Mouse (Mus musculus) limb, embryonic 11.5 days (tissue): ENCODE measurements around the gene Usp17la. TPM values are rescaled to one million over a fixed set of nuclear protein-coding genes. Genes with fewer than 3 reads are reported as not detected.
"Not testable (repeated sequence)": the region's sequence is repeated elsewhere in the genome, so short reads cannot be mapped to it uniquely, and the experiment has no call there.

Experiments used
- ATAC-seq: fragments of 200-750 bp; cut with Nextera tagmentation; 2 replicates; pipeline ENCODE4 v1.8.0; 2017; ENCODE audit warnings: low read depth; ENCODE audit not compliant: insufficient number of reproducible peaks, low FRiP score, low TSS enrichment
- DNase-seq: peaks from one replicate; pipeline ENCODE4 v3.0.0-alpha.2; 2015; ENCODE audit warnings: low spot score
- H3K27ac ChIP-seq: fragments of 300-500 bp; sonication (generic); replicated peaks from 2 replicates; pipeline ENCODE4 v1.5.1; 2014; ENCODE audit warnings: low read depth, mild to moderate bottlenecking, low read length
- H3K27me3 ChIP-seq: fragments of 300-500 bp; sonication (generic); 2 replicates; pipeline ENCODE4 v1.6.1; 2014; ENCODE audit warnings: mild to moderate bottlenecking, low read length, mixed read lengths; ENCODE audit not compliant: control insufficient read depth, insufficient read depth
- H3K36me3 ChIP-seq: fragments of 300-500 bp; sonication (generic); 2 replicates; pipeline ENCODE4 v1.6.1; 2014; ENCODE audit warnings: mild to moderate bottlenecking, low read length, moderate library complexity, mixed read lengths; ENCODE audit not compliant: control insufficient read depth, insufficient read depth
- H3K4me1 ChIP-seq: fragments of 300-500 bp; sonication (generic); 2 replicates; pipeline ENCODE4 v1.6.1; 2014; ENCODE audit warnings: low read length, mixed read lengths; ENCODE audit not compliant: control insufficient read depth, insufficient read depth
- H3K4me2 ChIP-seq: fragments of 300-500 bp; sonication (generic); 2 replicates; pipeline ENCODE4 v1.6.1; 2014; ENCODE audit warnings: low read depth, mild to moderate bottlenecking, moderate library complexity; ENCODE audit not compliant: severe bottlenecking
- H3K4me3 ChIP-seq: fragments of 300-500 bp; sonication (generic); 2 replicates; pipeline ENCODE4 v1.5.1; 2014; ENCODE audit warnings: low read depth, low read length
- H3K9ac ChIP-seq: fragments of 300-500 bp; sonication (generic); 2 replicates; pipeline ENCODE4 v1.6.1; 2014; ENCODE audit warnings: mild to moderate bottlenecking, low read length
- H3K9me3 ChIP-seq: fragments of 300-500 bp; sonication (generic); 2 replicates; pipeline ENCODE4 v1.6.1; 2016; ENCODE audit warnings: low read length; ENCODE audit not compliant: control insufficient read depth
- WGBS: fragments of 180-500 bp; shearing (Covaris S2); extraction: QIAGEN DNeasy Blood & Tissue Kit; methylation state at CpG from one replicate; pipeline ENCODE4 v1.1.7; 2014; 5-methylcytosine and 5-hydroxymethylcytosine counted together
- polyA plus RNA-seq: library from polyadenylated mRNA; unstranded; fragments of >200 nt; fragmentation: Nextera tagmentation; extraction: Ambion mirVana; gene quantifications from 2 replicates; pipeline ENCODE4 v1.2.1, GENCODE M21; 2014

Usp17la gene
- polyA plus RNA-seq: not detected in 2 replicates

DNA sequence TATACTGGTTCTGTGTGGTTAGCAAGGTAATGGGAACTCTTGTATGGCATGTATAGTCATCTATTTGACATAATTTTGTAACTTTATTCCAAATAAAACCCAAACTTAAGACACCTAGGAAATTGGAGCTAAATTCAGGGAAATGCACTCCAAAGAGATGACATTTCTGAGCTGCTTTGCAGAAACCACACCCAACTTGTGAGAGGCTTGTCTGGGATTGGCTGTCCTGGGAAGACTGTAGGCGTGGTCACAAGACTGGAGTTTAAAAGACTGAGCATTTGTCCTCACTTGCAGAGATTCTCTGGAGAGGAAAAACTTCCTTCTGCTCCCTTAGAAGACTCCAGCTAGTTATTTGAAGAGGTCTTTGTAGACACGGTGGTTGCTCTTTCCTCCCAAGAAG, at the start of gene Usp17la:
TSS of gene Usp17la (plus strand) at position 301 of the 400 bp plus-strand sequence.
- H3K4me3 ChIP-seq, ATAC-seq, H3K4me1 ChIP-seq, H3K9ac ChIP-seq, H3K4me2 ChIP-seq, H3K9me3 ChIP-seq, H3K36me3 ChIP-seq, H3K27ac ChIP-seq, H3K27me3 ChIP-seq, DNase-seq: not testable (repeated sequence)
- WGBS: 81% methylated on average over 2 of the region's 2 CpGs

DNA sequence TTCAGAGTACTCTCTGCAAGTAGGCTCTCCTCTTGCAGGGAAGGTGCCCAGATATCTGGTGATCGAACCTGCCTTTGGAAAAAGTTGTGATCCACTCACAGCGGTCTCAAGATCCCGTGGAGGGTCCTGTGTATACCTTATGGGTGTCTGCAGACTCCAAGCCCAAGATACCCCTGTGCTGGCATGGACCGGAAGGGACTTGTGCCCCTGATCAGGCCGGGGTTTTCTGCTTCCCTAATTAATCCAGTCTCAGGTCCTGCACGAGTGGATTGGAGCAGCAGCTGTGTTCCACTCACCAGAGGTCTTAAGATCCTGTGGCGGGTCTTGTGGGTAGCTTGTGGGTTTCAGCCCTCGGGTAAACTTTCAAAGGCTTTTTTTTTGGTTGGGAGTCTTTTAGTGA, 46.5 kb upstream of the Usp17la start:
- H3K4me3 ChIP-seq, H3K36me3 ChIP-seq, H3K9ac ChIP-seq, H3K4me2 ChIP-seq, H3K9me3 ChIP-seq, H3K4me1 ChIP-seq, ATAC-seq, H3K27me3 ChIP-seq, DNase-seq, H3K27ac ChIP-seq: not testable (repeated sequence)
- 84% methylated on average over 8 of the region's 8 CpGs for WGBS

DNA sequence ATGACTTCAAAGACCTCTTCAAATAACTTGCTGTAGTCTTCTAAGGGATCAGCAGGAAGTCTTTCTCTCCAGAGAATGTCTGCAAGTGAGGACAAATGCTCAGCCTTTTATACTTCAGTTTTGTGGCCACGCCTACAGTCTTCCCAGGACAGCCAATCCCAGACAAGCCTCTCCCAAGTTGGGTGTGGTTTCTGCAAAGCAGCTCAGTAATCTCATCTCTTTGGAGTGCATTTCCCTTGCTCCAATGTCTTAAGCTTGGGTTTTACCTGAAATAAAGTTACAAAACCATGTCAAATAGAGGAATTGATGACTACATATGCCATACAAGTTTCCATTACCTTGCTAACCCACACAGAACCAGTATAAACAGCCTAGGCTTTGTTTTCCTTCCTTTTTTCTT, 14.3 kb upstream of the Usp17la start, which contains the start of gene Usp17lb:
TSS of gene Usp17lb (minus strand) at position 101 of the 400 bp plus-strand sequence.
- no peak within 1 kb of the TSS for H3K4me2 ChIP-seq
- no peak for ATAC-seq
- H3K9me3 ChIP-seq: no peaks in the 10 kb centered on the region
- no peak within 1 kb of the TSS for H3K4me3 ChIP-seq
- no peaks in the 10 kb centered on the region for H3K27me3 ChIP-seq
- H3K9ac ChIP-seq: no peak within 1 kb of the TSS
- no peak within 1 kb of the TSS for H3K27ac ChIP-seq
- H3K4me1 ChIP-seq: no peaks in the 10 kb centered on the region
- H3K36me3 ChIP-seq: no peaks in the 10 kb centered on the region
- 48% methylated on average over 1 of the region's 1 CpGs for WGBS
- DNase-seq: no peak

DNA sequence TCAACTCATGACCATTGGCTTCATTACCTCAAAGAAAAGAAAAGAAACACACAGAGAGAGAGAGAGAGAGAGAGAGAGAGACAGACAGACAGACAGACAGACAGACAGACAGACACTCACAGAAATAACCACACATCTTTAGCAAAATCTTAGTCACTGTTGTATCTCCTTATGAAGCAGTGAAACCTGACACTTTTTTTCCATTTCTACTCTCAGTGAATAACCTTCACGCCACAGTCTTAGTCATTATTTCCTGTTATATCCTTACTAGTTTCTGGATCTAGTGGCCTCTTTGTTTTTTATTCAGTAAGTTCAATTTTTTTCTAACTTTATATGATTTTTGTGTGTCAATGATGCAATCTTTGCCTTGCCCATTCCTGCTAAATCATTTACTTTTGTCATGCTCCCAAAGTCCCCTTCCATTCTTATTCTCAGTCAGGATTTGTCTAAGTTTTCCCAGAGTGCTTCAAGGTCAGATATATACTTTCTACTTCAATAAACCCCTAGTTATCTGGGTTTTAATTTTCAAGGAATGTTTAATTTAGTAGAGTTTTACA, 13.0 kb upstream of the Usp17la start:
- Histone ChIP-seq H3K9me3 (no peaks in the 10 kb centered on the region), H3K9ac (no peak overlapping the region), H3K4me3 (no peak overlapping the region), H3K27ac (no peak overlapping the region), H3K27me3 (no peaks in the 10 kb centered on the region), H3K4me1 (no peaks in the 10 kb centered on the region), H3K36me3 (no peaks in the 10 kb centered on the region), H3K4me2 (no peak overlapping the region)
- ATAC-seq (no peak), DNase-seq (no peak)
- 89% methylated on average over 1 of the region's 1 CpGs for WGBS

DNA sequence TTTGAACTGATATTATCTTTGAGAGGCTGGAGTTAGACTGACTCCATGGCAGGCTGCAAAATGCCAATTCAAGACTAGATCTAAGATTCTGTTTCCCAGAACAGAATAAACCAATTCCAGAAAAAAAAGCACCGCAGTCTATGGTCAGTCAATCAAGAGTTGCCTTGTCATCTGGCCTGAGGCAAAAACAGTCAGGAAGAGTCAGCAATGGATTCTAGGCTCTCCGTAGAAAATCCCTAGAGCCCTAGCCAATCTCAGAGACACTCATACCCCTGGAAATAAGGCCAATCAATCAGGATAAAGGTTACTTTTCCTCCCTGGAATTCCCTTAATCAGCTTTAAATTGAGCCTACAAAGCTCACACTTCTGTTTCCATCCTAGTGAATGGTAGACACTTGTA, 5.3 kb upstream of the Usp17la start:
- H3K4me2 ChIP-seq, H3K9me3 ChIP-seq, H3K4me3 ChIP-seq, DNase-seq, H3K27me3 ChIP-seq, H3K27ac ChIP-seq, H3K4me1 ChIP-seq, H3K36me3 ChIP-seq, ATAC-seq, H3K9ac ChIP-seq: not testable (repeated sequence)
- 83% methylated on average over 2 of the region's 2 CpGs for whole genome bisulfite sequencing

DNA sequence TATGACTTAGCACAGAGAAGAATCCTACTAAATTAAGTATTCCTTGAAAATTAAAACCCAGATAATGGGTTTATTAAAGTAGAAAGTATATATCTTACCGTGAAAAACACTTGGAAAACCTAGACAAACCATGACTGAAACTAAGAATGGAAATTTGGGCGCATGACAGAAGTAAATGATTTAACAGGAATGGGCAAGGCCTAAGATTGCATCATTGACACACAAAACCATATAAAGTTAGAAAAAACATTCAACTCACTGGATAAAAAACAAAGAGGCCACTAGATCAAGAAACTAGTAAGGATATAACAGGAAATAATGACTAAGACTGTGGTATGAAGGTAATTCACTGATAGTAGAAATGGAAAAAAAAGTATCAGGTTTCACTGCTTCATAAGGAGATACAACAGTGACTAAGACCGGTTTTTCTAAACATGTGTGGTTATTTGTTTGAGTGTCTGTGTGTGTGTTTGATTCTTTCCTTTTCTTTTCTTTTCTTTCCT, 1.5 kb upstream of the Usp17la start:
- 87% methylated on average over 3 of the region's 3 CpGs for WGBS

DNA sequence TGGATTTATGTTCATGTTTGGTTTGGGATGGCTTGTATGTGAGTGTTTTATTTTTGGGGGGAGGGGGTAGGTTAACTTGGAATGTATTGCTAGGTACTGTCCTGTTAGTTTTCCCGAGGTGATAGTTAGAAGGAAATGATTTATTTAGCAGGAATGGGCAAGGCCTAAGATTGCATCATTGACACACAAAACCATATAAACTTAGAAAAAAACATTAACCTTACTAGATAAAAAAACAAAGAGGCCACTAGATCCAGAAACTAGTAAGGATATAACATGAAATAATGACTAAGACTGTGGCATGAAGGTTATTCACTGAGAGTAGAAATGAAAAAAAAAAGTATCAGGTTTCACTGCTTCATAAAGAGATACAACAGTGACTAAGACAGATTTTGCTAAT, 874 bp downstream of the Usp17la start:
- no peak overlapping the region for H3K4me2 ChIP-seq
- H3K4me3 ChIP-seq: no peak overlapping the region
- no peak overlapping the region for H3K9ac ChIP-seq
- no peaks in the 10 kb centered on the region for H3K36me3 ChIP-seq
- DNase-seq: no peak
- ATAC-seq: no peak
- 74% methylated on average over 1 of the region's 1 CpGs for WGBS
- no peaks in the 10 kb centered on the region for H3K27me3 ChIP-seq
- no peaks in the 10 kb centered on the region for H3K4me1 ChIP-seq
- no peaks in the 10 kb centered on the region for H3K9me3 ChIP-seq
- no peak overlapping the region for H3K27ac ChIP-seq

More for the DNA sequence above, 1.5 kb upstream of the Usp17la start:
- H3K4me1 ChIP-seq: no peaks in the 10 kb centered on the region
- H3K4me2 ChIP-seq: no peak overlapping the region
- ATAC-seq: no peak
- no peaks in the 10 kb centered on the region for H3K9me3 ChIP-seq
- H3K9ac ChIP-seq: no peak overlapping the region
- H3K4me3 ChIP-seq: no peak overlapping the region
- H3K27ac ChIP-seq: no peak overlapping the region
- no peak for DNase-seq
- no peaks in the 10 kb centered on the region for H3K36me3 ChIP-seq
- no peaks in the 10 kb centered on the region for H3K27me3 ChIP-seq

DNA sequence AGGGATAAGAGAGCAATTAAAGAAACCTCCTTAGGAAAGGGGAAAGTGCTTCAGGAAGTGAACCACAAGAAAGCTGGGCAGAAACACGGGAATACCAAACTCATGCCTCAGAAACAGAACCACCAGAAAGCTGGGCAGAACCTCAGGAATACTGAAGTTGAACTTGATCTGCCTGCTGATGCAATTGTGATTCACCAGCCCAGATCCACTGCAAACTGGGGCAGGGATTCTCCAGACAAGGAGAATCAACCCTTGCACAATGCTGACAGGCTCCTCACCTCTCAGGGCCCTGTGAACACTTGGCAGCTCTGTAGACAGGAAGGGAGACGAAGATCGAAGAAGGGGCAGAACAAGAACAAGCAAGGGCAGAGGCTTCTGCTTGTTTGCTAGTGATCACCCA, 4.6 kb downstream of the Usp17la start:
- no peaks in the 10 kb centered on the region for H3K27me3 ChIP-seq
- no peaks in the 10 kb centered on the region for H3K36me3 ChIP-seq
- no peak for DNase-seq
- no peak overlapping the region for H3K4me3 ChIP-seq
- WGBS: 84% methylated on average over 3 of the region's 3 CpGs
- no peak for ATAC-seq
- no peaks in the 10 kb centered on the region for H3K4me1 ChIP-seq
- no peak overlapping the region for H3K4me2 ChIP-seq
- no peak overlapping the region for H3K27ac ChIP-seq
- H3K9ac ChIP-seq: no peak overlapping the region
- no peaks in the 10 kb centered on the region for H3K9me3 ChIP-seq

DNA sequence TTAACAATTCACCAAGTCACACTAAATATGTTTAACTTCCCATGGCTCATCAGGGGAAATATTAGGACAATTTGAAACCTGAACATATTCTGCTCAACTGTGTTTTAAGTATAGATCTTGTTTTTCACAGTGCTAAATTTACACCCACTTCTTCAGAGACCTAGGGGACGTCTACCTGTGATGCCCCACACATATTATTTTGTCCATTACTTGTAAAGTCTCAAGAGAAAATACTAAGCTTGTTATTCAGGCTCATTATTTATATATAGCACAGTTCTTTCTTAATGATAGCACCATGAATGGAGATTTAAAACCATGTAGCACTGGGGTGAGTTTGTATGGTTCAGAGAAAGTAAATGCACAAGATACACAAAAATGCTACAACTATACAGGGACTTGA, 20.9 kb downstream of the Usp17la start, which contains the start of gene Olfr665:
TSS of gene Olfr665 (plus strand) at position 301 of the 400 bp plus-strand sequence.
- 45% methylated on average over 1 of the region's 1 CpGs for WGBS
- Histone ChIP-seq H3K9ac (no peak within 1 kb of the TSS), H3K4me1 (no peaks in the 10 kb centered on the region), H3K27ac (no peak within 1 kb of the TSS), H3K9me3 (no peaks in the 10 kb centered on the region), H3K4me2 (no peak within 1 kb of the TSS), H3K4me3 (no peak within 1 kb of the TSS), H3K36me3 (no peaks in the 10 kb centered on the region), H3K27me3 (no peaks in the 10 kb centered on the region)
- DNase-seq (no peak), ATAC-seq (no peak)
